Mouse (Mus musculus): ENCODE measurements at regions not wholly inside any gene's neighbourhood (a gene's known extent, or its start where the extent isn't known, plus 50 kb on each side); places are given as distances from the start of the nearest gene placed in this dataset.

- no peaks in the 10 kb centered on the region for H3K36me3 ChIP-seq (replicated peaks; ENCODE audit: control insufficient read depth, insufficient read depth, low read depth)
- no peak for TF ChIP-seq EP300 (IDR thresholded peaks at IDR 0.05; ENCODE audit: low read depth)
- TF ChIP-seq CTCF (IDR thresholded peaks at IDR 0.05; ENCODE audit: low read depth) = peak; percentile 80
- no peaks in the 10 kb centered on the region for H3K4me1 ChIP-seq (replicated peaks; ENCODE audit: control insufficient read depth in 2 of 2, insufficient read depth in 2 of 2, low read length in 1 of 2)
- no peak overlapping the region for H3K4me2 ChIP-seq (ENCODE audit: low read depth)
- H3K27me3 ChIP-seq (ENCODE audit: control insufficient read depth, insufficient read depth, low read length) = no peaks in the 10 kb centered on the region
- no peak overlapping the region for H3K27ac ChIP-seq
- no peak overlapping the region for H3K9ac ChIP-seq (replicated peaks)
- H3K9me3 ChIP-seq (ENCODE audit: control insufficient read depth, low read length) = no peaks in the 10 kb centered on the region
- ATAC-seq (ENCODE audit: insufficient read depth) (no peak), DNase-seq (ENCODE audit: low read depth in 3 of 3, low spot score in 3 of 3) (peak in 2 of 3 experiments; percentile 11 to 22)
- WGBS (ENCODE audit: insufficient replicate concordance) = 8% methylated on average over 5 of the region's 5 CpGs
- H3K4me3 ChIP-seq (ENCODE audit: insufficient read depth in 1 of 2, low read depth in 2 of 2, low read length in 2 of 2) = no peak overlapping the region
Measured at GRCm38 (mm10) chr5:44284384-44284783, 58.0 kb upstream of the Tapt1 start.

Measured in liver, embryonic 14.5 days (tissue).